Mouse (Mus musculus): ENCODE measurements around the gene Ap3b2.

The Ap3b2 gene

DNA sequence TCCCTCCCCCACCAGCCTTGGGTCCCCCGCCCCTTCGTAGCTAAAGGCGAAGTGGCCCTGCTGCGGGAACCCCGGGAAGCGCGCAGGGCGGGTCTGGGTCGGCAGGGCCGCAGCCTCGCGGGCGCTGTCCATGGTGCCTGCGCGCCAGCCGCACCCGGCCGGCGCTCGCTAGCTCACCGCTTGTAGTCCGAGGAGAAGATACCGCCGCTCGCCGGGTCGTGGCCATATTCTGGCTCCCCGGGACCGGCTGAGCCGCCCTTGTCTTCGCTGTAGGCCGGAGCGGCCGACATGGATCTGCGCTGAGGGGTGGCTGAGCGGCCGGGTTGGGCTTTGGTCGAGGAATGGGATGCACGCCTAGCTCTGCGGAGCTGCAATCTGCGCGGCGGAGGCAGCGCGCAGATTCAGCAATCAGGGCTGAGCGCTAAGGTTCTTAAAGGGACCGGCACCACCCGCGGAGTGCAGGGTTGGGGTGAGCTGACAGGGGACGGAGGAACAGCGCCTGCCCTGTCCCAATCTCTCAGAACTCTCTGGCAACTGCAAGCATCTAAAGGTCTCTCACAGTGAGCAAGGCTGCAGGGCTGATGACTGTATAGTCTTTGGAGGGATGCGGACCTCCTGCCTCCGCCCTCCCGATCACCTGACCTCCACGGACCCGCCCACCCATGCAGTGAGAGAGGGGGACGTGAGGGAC lies at the start of gene Ap3b2:
Gene Ap3b2, minus strand, starts transcription at position 595 of the 691 bp plus-strand sequence.
- DNase-seq (ENCODE audit: low read depth in 2 of 2, low spot score in 2 of 2) = no peak

DNA sequence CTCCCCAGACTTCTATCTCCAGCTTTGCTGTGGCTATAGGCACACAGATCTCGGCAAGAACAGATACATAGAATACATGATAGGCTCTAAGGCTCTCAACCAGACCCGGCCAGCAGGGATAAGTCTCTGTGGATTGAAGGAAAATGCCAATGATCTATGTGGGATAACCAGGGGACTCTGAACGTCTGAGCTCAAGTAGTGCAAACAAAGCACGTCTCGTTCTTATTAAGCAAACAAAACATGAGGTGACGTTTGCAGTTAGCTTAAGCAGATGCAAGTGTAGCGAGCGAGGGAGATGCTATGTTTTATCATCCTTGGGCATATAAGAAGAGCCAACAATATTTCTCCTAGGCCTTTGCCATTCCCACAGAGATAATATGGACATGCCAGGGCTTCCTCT lies 49.2 kb upstream of the Ap3b2 start:
- no peak for DNase-seq (ENCODE audit: low read depth in 2 of 2, low spot score in 2 of 2)

DNA sequence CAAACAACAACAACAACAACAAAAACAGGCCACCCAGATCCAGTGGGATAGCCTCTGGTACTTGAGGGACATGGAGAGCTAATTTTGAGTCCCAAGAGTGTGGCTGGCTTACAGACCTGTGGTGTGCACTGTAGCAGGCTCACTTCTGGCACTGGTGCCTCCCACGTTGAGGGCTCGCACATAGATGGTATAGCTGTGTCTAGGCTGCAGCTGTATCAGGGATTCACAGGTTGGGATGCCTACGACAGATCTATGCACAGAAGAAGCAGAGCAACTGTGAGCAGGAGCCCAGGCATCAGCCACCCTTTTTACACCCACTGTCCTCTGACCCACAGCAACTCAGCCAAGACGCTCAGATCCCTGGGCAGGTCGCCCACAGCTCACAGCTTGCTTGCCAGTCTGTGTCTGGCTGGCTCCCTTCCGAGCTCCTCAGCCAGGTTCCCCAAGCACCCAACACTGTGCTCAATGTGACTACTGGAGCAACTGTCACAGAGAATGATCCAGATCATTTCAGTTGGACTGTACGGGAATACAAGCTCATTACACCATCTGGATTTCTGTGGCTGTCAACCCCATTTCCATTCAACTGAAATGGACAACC lies 48.3 kb upstream of the Ap3b2 start:
- DNase-seq (ENCODE audit: low read depth in 2 of 2, low spot score in 2 of 2) = no peak

DNA sequence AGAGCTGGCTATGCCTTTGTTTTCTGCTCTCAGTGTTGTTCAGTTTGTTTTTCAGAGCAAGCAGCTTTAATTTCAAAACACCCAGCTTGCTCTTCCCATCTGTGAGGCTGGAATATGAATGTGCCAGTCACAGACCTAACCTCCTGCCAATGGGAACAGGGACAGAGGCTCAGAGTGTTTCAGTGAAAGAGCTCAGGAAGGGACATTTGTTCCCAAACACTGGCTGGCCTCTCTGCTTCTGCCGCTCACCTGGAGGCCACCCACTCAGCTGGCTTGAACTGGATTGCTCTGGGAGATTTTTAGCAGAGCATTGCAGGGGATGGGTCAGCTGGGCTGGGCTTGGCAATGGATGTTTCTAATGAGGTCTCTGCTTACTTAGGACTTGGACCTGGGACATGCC lies 47.3 kb upstream of the Ap3b2 start:
- DNase-seq (ENCODE audit: low read depth in 2 of 2, low spot score in 2 of 2) = no peak

DNA sequence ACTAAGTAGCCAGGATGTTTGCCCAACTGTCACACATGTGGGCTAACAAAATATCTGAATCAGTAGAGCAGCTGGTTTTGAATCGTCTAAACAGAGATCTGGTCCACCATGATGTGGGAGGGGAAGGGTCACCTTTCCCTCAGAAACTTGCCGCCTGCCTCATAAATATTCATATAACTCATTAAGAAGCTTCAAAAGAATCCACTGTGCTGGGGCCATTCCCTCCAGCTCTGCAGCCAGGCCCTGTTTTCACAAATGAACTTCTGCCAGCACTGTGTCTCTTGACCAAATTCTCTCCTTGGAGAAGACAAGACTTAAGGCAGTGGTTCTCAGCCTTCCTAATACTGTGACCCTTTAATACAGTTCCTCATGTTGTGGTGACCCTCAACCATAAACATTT lies 45.8 kb upstream of the Ap3b2 start:
- no peak for DNase-seq (ENCODE audit: low read depth in 2 of 2, low spot score in 2 of 2)

DNA sequence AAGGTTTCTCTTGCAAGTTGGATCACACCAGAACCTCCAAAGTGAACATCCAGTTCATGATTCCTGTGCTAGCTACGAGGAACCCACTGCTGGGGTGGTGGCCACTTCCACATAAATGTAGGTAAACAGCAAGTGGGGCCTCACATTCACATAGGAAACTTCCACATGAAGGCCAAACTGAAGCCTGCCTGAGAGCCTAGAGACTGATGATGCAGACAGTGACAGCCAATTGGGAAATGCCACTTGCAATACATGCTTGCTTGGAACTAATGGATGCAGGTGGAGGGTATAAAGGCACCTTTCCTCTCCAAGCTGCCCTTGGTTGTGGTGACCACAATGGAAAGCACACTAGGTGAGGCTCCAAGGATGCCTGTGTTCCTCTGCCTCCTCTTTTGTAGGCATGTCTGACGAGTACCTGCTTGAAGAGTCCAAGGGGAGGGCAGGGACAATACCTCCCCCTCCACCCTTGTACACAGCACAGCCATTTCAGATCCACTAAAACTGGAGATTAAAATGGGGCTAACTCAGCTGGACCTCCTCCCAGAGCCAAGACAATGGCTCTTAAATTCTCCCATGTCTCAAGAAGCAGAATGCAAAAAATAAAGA lies 44.4 kb upstream of the Ap3b2 start:
- no peak for DNase-seq (ENCODE audit: low read depth in 2 of 2, low spot score in 2 of 2)

DNA sequence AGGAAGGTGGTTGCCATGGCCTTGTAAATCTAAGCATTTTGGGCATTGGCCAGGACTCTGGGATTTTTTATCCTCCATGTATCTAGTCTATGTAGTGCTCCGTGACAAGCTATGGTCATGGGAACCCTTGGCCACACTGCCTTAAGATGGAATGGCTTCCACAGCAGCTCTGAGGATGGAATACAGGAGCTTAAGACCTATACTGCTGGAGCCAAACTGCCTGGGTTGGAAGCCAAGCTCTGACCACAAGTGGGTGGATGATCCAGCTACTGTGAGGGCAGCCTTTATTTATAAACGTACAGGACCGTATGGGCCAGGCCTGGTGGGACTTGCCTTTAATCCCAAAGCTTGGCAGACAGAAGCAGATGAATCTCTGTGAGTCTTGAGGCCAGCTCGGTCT lies 42.8 kb upstream of the Ap3b2 start:
- no peak for DNase-seq (ENCODE audit: low read depth in 2 of 2, low spot score in 2 of 2)

DNA sequence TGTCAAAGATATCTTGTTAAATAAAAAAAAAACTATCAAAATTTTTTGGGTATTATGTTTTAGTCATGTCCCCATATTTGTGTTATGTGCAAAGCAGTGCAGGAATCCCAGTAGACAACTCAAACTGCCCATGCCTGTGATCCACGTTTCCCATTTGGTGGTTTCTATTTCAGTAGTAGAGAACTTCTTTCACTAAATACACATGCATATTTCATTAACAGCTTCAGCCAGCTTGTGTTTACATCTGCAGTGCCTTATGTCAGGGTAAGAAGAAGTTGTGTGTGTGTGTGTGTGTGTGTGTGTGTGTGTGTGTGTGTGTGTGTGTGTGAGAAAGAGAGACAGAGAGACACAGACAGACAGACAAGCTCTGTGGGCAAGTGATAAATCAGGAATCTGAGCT lies 37.7 kb upstream of the Ap3b2 start:
- DNase-seq (ENCODE audit: low read depth in 2 of 2, low spot score in 2 of 2) = no peak

DNA sequence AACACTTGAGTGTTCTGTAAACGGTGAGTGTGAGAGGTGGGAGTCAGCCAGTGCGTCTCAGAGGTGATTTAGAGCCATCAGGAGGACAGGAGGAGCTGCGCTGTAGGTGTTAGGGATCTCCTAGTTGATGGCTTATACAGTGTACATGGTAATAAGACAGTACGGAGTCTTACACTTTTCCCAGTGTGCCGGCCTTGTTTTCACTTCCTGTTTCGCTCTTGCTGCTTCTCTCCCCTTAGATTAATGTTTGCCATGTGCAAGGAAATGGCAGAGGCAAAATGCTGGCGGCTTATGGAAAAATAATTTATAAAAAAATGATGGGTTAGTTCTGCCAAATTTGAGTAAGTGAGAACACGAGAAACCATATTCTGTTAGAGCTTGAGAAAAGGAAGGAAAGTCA lies 35.2 kb upstream of the Ap3b2 start:
- DNase-seq (ENCODE audit: low read depth in 2 of 2, low spot score in 2 of 2) = no peak

DNA sequence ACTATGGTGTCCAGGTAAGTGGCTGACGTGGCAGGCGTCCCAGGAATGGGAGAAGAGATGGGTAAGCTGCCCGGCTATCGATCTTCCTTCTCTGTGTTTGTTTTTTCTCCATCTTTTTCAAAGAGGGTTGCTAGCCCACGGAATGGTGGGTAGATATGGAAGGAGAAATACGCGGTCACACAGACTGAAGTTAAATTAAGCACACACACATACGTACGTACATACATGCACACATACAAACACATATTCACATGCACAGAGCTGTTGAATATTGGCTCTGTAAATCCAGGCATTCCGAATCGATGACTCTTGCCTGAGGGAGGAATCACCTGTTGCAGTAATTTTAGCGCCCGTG lies 29.9 kb upstream of the Ap3b2 start:
- no peak for DNase-seq (ENCODE audit: low read depth in 2 of 2, low spot score in 2 of 2)

DNA sequence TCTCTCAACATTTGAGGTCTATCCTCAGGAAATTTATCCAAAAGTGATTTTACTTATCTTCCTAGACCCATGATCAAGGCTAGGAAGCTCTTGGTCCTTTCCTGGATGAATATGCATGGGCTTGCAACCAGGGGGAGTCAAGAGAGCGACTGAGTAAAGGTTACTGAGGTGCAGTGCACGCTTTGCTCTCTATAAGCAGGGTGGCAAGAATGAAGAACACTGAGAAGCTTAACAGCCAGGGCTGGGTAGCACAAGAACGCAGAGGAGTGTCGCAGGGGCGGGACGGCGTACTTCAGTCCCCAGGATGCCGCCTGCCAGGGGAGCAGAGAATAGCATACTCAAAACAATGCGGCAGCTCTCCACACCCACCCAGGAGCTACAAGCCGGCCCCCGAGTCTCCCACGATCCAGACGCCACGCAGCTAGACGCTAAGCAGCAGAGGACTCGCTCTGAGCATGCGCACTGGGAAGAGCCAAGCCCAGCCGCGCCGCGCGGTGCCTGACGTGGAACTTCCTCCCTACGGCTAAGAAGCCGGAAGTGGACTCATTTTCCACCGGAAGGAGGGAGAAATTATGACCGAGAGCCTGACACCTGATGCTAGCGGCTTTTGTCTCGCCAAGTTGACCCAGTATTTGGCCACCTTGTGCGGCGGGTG lies 29.4 kb upstream of the Ap3b2 start:
- DNase-seq (ENCODE audit: low read depth in 2 of 2, low spot score in 2 of 2) = peak; percentile 81 to 83

DNA sequence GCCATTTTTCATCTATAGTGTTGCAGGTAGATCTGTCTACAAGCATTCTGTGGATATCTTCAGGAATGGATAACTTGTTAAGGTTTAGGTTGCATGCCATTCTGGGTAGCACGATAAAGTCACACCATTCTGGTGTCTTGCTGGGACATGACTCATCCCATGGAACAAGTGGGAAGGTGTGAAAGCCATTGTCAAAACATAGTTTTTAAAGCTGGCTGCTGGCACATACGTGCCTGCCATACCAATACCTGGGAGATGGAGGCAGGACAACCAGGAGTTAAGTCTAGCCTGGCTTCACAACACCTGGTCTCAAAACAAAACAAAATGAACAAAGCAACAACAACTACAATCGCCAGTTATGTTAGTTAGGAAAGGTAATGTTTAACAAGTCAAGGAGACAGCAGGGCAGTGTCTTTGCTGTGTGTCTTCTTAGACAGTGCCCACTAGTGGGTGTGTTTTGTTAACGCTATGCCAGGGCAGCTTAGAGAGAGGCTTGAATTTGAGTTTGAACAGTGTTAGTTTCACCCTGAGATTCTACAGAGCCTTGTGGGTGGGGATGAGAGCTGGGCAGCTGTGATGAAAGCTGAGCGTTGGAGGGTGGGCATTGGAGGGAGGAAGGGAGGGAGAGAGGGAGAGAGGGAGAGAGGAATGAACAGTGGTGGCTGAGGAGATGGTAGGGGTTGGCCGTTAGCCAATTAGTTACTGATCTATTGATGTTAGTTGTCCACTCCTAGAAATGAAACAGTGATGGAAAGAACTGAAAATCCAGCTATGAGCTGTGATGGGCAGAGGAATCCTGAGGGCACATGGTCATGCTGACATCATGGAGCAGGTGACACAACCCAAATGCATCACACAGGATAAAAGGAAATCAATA lies 22.7 kb upstream of the Ap3b2 start:
- no peak for DNase-seq (ENCODE audit: low read depth in 2 of 2, low spot score in 2 of 2)

DNA sequence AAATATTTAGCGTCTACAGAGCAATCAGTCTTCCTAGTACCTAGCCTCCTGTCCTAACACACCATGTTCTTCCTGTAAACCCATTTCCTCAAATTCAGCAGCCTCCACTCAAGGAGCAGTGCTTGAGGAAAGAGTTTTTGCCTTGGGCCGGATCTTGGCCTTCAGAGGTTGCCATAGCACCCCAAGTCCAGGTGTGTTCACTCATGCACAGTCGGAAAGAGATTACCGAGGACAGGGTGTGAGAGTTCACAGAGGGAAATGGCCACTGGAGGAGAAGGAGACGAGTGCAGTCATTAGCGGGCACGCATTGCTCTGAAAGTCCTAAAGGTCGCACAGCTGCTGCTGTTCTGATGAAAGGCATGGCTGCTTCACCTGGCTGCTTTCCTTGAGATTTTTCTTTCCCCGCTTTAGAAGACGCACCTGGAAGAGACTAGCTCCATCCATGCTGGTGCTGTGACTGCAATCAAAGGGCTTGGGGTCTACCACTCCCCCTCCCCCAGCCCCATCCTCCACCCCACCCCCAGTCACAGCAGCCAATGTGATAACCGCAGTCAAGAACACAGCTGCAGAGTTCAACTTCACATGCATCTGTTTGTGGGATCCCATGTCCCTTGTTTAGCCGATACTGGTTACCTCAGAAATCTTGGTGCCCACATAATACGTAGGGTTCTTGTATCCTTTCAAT lies 21.3 kb upstream of the Ap3b2 start:
- no peak for DNase-seq (ENCODE audit: low read depth in 2 of 2, low spot score in 2 of 2)

DNA sequence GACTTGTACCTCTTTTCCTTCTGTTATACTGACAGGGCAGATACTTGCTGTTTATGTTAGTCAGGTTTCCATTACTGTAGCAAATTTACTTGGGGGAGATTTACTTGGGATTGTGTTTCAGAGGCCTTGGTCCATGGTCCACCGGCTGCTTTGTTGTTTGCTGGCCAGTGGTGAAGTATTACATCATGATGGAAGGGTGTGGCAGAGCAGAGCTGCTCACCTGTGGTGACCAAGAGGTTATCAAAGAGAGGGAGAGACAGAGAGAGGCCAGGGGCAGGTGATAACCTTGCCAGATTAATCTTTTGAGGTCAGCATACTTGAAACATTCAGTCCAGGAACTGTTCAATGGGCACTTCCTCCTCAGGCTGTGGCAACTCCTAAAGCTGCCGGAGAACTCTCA lies 7.3 kb upstream of the Ap3b2 start:
- no peak for DNase-seq (ENCODE audit: low read depth in 2 of 2, low spot score in 2 of 2)

DNA sequence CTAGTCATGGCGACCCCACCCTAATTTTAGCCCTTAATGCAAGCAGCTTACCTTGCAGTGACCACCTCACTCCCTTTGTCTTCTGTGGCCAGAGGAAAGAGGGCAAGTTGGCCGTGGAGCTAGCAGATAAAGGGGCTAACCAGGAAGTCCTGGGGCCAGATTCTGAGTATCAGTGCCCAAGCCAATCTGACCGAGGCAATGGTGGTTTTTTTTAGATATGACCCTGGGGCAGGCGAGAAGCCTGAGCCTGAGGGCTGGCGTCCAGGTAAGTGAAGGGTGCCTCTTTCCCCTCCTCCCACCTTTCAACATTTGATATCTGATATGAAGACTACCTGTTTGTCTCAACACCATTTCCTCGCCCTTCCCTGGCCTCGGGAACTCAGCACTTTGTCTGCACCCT lies 4.5 kb upstream of the Ap3b2 start, which contains the start of gene BC048679:
Gene BC048679, minus strand, starts transcription at position 101 of the 400 bp plus-strand sequence.
- no peak for DNase-seq (ENCODE audit: low read depth in 2 of 2, low spot score in 2 of 2)

DNA sequence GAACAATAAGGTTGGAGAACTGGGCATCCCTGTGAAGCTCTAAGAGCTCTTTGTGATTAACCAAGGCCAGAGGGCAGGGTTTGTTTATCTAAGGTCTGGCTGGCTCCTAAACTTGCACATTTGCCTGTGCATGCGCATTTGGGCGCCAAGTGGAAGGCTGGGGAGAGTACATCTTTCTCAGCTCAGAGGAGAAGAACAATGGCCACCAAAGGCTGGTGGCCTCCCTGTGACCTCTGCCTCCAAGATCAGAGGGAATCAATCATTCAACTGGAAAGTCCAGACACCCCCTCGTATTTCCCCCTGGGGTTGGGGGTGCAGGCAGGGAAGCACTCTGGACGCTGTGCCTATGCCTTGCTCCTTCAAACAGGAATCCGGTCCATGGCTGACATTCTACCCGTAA lies 3.4 kb upstream of the Ap3b2 start:
- no peak for DNase-seq (ENCODE audit: low read depth in 2 of 2, low spot score in 2 of 2)

DNA sequence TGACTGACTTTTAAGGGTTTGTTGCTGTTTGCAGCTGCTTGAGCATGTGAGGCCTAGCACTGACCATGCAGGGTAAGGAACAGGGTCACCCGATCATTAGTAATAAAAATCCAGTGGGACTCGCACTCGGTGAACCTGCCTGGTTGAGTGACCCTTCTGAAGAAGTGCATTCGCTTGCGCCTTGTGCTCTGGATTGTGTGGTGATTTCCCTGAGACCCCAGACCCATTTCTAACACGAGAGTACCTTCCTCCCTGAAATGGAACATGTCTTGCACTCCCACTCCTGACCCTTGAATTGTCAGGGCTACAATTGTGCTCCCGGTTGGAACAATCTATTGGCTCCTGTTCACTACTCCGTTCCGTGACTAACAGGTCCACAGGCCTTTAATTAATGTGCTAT lies 1.1 kb downstream of the Ap3b2 start:
- no peak for DNase-seq (ENCODE audit: low read depth in 2 of 2, low spot score in 2 of 2)

DNA sequence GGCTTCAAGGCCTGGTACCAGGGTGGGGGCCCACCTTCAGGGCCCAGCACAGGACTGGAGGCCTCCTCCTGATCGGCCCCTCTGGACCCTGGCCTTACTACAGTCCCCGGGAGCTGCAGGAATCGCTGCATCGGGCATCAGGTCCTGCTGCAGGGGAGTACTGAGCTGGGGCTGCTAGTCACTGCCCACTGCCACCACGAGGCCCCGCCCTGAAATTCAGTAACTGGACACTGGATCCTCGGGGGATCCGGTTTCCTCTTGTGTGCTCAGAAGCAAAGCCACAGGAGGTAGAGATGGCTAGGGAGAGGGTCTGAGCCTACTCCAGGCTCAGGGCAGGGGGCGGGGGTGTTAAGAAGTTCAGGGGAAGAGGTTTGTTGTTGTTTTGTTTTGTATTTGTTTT lies 4.1 kb downstream of the Ap3b2 start:
- no peak for DNase-seq (ENCODE audit: low read depth in 2 of 2, low spot score in 2 of 2)

DNA sequence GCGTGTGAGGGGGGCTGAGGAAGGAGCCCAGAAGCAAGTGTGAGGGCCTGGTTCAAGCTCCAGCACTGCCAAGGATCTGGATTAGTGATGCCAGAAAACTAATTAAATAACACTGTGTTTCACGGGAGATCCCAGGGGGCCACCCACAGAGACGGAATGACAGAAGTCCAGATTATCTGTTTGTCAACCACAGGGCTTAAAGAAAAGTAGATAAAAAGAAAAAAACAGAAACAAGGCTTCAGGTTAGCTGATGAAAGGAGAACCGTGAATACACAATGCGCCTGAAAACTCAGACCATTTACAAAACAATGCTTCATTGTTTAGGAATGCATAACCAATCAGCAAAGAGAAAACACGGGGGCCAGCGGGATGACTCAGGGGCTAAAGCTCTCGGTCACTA lies 12.9 kb downstream of the Ap3b2 start:
- DNase-seq (ENCODE audit: low read depth in 2 of 2, low spot score in 2 of 2) = no peak

DNA sequence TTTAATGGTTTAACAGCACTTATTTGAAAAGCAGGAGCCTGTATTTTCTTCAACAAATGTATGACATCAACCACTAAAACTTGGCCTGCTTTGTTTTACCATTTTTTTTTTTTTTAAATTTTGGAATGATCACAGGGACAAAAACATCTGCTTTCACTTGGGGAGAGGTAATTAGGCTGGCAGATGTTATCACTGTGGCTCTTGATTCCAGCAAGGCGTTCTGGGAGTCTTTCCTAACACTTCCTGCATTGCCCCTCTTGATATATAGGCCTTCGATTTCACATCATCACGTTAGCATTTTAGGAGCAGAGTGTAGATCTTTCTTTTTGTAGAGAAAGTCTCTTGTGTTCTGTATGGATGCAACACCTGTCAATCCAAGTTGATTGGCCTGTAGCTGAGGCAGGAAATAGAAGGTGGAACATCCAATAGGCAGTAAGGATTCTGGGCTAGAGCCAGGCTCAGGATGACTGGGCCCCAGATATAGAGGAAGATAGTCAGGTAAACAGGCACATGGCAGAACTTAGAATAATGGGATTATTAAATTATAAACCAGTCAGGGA lies 14.1 kb downstream of the Ap3b2 start:
- no peak for DNase-seq (ENCODE audit: low read depth in 2 of 2, low spot score in 2 of 2)

Data from CD8-positive naive resting alpha-beta T cell, adult 2 months (primary cell).